Mouse (Mus musculus): ENCODE data around the gene Srsf2.
A peak's percentile ranks its signal among the peaks of the same experiment; 100 is the strongest.

The Srsf2 gene

DNA sequence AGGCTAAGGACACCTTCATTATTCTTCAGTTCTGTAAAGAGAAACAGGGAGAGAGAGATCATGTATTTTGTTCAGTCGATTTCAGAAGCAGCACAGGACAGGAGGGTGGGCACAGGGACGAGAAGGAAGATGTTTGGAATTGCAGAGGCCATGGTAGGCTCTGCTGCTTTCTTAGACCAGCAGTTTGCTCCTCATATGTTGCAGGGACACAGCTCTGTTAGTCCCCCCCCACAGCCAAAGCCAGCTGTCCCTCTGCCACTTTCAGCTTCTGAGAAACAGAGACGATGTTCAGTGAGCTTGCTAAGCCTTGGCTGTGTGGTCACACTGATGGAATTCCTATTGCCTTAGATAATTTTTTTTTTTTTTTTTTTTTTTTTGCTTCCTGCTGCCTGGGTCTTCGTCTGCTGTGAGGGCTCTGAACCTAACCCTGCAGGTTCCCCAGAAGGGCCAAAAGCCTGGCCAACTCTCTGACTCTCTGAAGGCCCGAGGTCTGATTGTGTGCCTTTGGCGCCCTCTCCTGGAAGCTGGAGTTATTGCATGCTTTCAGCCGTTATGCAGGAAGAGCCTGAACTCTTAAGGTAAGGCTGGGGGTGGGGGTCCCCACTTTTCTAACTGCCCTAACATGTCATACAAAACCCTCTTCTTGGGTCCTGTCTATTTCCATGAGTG lies 44.8 kb downstream of the Srsf2 start:
- DNase-seq (ENCODE audit: low read depth), result peak; percentile 87

DNA sequence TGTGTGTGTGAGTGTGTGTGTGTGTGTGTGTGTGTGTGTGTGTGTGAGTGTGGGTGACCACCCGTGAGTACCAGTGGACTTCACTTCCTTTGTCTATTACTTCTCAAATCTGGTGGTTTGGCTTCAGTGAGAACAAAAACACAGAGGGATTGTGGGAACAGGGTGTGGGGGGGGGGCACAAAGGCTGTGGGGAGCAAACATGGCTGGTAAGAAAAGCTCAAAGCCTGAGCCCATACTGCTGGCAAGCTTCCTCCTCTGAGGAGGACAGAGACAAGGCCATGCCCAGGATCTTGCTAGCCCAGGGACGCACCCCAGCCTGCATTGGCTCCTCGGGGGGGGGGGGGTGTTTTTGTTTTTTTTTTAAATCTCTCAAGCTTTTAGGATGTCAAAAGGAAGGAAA lies 45.4 kb downstream of the Srsf2 start:
- DNase-seq (ENCODE audit: low read depth), result no peak

- DNase-seq (ENCODE audit: low read depth), result no peak
Observed at GRCm38 (mm10) chr11:116807116-116807515, 45.8 kb downstream of the Srsf2 start.

- no peak for DNase-seq (ENCODE audit: low read depth)
Observed at GRCm38 (mm10) chr11:116806136-116807071, 46.5 kb downstream of the Srsf2 start.

DNA sequence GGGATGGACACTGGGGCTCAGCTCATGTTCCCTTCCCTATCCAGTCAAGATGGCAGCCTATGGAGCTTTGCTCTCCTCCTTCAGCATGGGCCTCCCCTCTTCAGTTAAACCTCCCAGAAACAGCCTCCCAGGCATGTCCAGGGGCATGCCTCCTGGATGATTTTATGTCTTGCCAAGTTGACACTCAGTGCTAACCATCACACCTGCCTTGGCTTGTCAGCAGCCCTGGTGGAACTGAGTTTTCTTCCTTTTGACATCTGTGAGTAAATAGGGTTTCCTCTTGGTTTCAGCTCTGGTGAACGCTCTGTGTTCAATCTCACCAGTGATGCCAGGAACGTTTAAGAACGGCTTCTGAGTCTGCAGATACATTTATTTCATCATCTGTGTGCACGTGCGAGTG lies 50.2 kb downstream of the Srsf2 start:
- DNase-seq (ENCODE audit: low read depth), result no peak

DNA sequence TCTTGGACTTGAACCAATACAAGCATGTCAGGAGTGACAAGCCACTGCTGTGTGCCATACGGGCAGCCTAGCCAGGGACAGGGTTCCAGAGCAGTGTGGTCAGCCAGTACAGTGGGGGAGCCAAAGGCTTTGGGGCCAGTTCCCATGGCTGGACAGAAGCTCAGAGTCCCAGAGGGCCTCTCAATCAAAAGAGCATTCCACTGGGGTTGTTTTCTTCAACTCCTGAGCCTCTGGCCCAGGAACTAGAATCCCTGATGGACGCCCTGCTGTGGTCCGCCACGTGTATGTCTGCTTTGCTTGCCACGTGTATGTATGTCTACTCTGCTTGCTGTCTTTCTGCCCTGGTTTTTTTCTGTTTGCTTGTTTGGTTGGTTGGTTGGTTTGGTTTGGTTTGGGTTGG lies 51.8 kb downstream of the Srsf2 start:
- DNase-seq (ENCODE audit: low read depth), result no peak

Measured in naive thymus-derived CD4-positive, alpha-beta T cell, adult 2 months (primary cell).